Mouse (Mus musculus): Measurements from ENCODE around the gene 4930583I09Rik. TPM values are rescaled to one million over a fixed set of nuclear protein-coding genes. Genes with fewer than 3 reads are reported as not detected.

Gene 4930583I09Rik
- total and polyA plus RNA-seq, 3 experiments: not detected

DNA sequence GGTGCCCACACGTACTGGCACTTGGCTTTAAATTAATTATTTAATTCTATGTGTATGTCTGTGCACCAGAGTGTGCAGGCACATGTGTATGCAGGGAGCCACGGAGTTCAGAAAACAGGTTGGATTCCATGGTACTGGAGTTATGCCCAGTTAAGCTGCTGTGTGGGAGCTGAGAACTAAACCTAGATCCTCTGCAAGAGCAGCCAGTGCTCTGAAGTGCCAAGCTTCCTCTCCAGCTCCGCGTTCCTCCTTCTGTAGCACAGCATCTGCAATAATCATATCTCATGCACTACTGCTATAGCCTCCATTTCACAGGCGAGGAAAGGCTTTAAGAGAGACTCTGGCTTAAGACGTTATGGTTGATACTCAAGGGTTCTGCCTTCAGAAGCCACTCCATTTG lies 22.3 kb downstream of the 4930583I09Rik start:
- Histone ChIP-seq H3K79me2 (replicated peaks; ENCODE audit: control insufficient read depth, insufficient read depth, low read length) (no peaks in the 10 kb centered on the region), H3K4me3 (no peak overlapping the region), H3K27me3 (ENCODE audit: control insufficient read depth, insufficient read depth, low read length) (no peaks in the 10 kb centered on the region), H3K36me3 (ENCODE audit: control insufficient read depth, insufficient read depth, low read length) (no peaks in the 10 kb centered on the region), H3K4me1 (ENCODE audit: control insufficient read depth, insufficient read depth, low read length) (no peaks in the 10 kb centered on the region), H3K9ac (ENCODE audit: low read depth, low read length) (no peak overlapping the region), H3K27ac (no peak overlapping the region)
- intact Hi-C loops (cut with DNase I): no loop called here
- no peak for DNase-seq
- no peak for TF ChIP-seq CTCF (IDR thresholded peaks at IDR 0.05)
- TF ChIP-seq POLR2A (IDR thresholded peaks at IDR 0.05; ENCODE audit: insufficient read depth, low read depth, low read length): no peak
- TF ChIP-seq EP300 (IDR thresholded peaks at IDR 0.05; ENCODE audit: insufficient read depth, low read depth, low read length): no peak
- 81% methylated on average over 6 of the region's 6 CpGs for WGBS

DNA sequence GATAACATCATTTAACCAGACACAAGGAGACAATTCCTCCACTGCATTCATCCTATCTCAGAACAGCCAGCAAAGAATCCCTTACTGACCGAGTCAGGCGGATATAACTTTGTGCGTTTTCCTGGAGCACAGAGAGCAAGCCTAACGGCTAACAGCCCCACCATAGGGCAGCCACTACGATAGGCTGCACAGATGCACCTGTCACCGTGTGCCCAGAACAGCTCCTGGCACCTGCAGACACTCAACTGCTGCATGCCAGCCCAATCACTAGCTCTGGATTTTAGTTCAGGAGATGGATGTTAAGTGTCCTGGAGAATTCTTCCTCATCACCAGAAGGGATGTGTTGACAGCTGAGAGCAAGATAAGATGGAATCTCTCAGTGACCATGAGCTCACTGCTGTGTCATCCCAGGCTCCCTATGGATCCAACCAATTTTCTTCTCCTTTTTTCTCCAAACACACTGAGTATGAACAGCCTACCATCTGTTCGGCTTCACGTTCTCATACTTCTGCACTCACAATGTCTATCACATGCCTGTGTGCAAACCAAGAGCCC lies 29.8 kb downstream of the 4930583I09Rik start:
- Histone ChIP-seq H3K4me1 (ENCODE audit: control insufficient read depth, insufficient read depth, low read length) (no peaks in the 10 kb centered on the region), H3K79me2 (replicated peaks; ENCODE audit: control insufficient read depth, insufficient read depth, low read length) (no peaks in the 10 kb centered on the region), H3K9ac (ENCODE audit: low read depth, low read length) (no peak overlapping the region), H3K4me3 (no peak overlapping the region), H3K27ac (no peak overlapping the region), H3K27me3 (ENCODE audit: control insufficient read depth, insufficient read depth, low read length) (no peaks in the 10 kb centered on the region), H3K36me3 (ENCODE audit: control insufficient read depth, insufficient read depth, low read length) (no peaks in the 10 kb centered on the region)
- 51% methylated on average over 8 of the region's 8 CpGs for WGBS
- intact Hi-C loops (cut with DNase I): no loop called here
- TF ChIP-seq CTCF (IDR thresholded peaks at IDR 0.05) (no peak), EP300 (IDR thresholded peaks at IDR 0.05; ENCODE audit: insufficient read depth, low read depth, low read length) (no peak), POLR2A (IDR thresholded peaks at IDR 0.05; ENCODE audit: insufficient read depth, low read depth, low read length) (no peak)
- no peak for DNase-seq

DNA sequence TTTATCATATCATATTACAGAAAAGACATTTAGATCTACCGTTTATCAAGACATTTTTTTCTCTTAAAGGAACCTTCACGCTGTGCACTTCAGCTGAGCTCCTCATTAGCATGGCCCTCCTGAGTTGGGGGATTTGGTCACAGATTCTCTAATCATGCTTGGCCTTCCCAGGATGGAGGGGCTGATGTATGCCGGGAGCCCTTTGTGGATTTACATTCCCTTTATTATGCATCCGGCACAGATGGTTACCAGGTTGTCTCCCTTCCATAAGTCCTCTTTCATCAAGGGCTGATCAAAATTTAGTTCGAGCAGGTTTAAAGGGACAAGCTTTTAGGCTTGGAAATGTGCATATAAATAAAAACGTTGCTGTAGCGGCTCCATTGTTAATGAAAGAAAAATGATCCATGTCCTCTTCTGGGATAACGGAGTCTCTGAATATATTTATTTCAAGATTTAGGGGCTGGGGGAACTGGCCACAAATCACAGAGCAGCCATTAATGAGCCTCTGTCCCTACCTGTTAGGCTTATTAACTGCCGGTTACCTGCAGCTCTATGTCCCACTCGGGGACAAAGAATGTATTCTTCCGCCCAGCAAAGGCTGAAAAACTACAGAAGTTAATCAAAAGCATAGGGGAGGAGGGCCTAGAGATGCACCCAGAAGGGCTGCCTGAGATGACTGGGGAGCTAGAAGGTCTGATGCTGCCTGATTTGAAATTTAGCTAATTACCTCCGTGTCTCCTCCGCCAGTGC lies 31.3 kb downstream of the 4930583I09Rik start:
- intact Hi-C loops (cut with DNase I): no loop called here
- Histone ChIP-seq H3K4me1 (ENCODE audit: control insufficient read depth, insufficient read depth, low read length) (no peaks in the 10 kb centered on the region), H3K27me3 (ENCODE audit: control insufficient read depth, insufficient read depth, low read length) (no peaks in the 10 kb centered on the region), H3K4me3 (no peak overlapping the region), H3K36me3 (ENCODE audit: control insufficient read depth, insufficient read depth, low read length) (no peaks in the 10 kb centered on the region), H3K27ac (no peak overlapping the region), H3K9ac (ENCODE audit: low read depth, low read length) (no peak overlapping the region), H3K79me2 (replicated peaks; ENCODE audit: control insufficient read depth, insufficient read depth, low read length) (no peaks in the 10 kb centered on the region)
- 82% methylated on average over 13 of the region's 13 CpGs for WGBS
- no peak for DNase-seq
- TF ChIP-seq CTCF (IDR thresholded peaks at IDR 0.05): no peak
- no peak for TF ChIP-seq EP300 (IDR thresholded peaks at IDR 0.05; ENCODE audit: insufficient read depth, low read depth, low read length)
- no peak for TF ChIP-seq POLR2A (IDR thresholded peaks at IDR 0.05; ENCODE audit: insufficient read depth, low read depth, low read length)

DNA sequence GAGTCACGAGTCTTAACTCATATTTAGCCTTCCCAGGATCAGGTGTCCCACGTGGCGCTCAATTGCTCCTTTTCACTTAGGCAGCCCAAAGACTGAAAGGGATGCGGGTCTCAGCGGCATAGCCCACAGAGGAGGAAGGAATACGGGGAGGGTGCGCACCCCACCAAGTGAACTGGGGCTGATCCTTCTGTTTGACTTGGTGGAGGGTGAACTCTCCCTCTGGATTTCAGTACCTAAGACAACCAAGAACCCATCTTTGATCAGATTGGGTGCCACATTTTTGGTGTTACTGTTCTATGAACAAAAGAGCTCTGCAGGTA lies 33.0 kb downstream of the 4930583I09Rik start:
- no peak overlapping the region for H3K4me3 ChIP-seq
- no peak overlapping the region for H3K27ac ChIP-seq
- no peaks in the 10 kb centered on the region for H3K36me3 ChIP-seq (ENCODE audit: control insufficient read depth, insufficient read depth, low read length)
- 71% methylated on average over 7 of the region's 7 CpGs for WGBS
- intact Hi-C loops (cut with DNase I): no loop called here
- H3K27me3 ChIP-seq (ENCODE audit: control insufficient read depth, insufficient read depth, low read length): no peaks in the 10 kb centered on the region
- no peak overlapping the region for H3K9ac ChIP-seq (ENCODE audit: low read depth, low read length)
- TF ChIP-seq POLR2A (IDR thresholded peaks at IDR 0.05; ENCODE audit: insufficient read depth, low read depth, low read length) (no peak), EP300 (IDR thresholded peaks at IDR 0.05; ENCODE audit: insufficient read depth, low read depth, low read length) (no peak), CTCF (IDR thresholded peaks at IDR 0.05) (no peak)
- no peaks in the 10 kb centered on the region for H3K4me1 ChIP-seq (ENCODE audit: control insufficient read depth, insufficient read depth, low read length)
- no peak for DNase-seq
- H3K79me2 ChIP-seq (replicated peaks; ENCODE audit: control insufficient read depth, insufficient read depth, low read length): no peaks in the 10 kb centered on the region

DNA sequence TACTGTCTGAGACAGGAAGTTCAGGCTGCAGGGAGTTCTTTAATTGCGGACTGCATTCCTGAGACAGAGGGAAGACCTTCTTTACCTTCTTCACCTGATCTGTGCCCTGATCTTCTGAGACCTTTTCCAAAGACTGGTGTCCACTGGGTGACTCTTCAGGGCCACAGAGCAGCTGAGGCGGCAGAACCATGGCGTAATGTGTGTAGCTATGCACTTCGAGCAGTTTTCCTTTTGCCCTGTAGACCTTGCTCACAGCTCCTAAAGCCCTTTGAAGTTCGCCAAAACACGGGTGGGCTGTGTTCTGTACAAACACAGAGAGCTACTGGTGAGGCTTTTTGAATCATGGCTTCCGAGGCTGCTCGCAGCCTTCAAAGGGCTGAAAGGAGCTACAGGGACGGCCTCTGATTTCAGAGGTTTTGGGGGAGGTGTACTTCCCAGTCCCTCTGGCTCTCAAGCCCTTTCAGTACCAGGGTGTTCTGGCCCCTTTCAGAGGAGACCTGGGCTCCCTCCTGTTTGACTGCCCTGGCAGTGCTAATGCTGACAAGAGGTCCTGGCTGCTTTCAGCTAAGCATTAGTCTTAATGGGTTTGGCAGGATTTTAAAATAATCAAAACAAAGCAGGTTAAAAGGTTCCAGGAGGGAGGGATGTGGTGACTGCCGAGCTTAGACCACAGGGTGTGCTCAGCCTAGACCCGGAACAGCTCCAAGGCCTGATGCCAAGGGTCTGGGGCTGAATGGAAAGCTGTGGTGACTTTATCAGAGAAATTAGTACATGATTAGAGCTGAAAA lies 33.5 kb downstream of the 4930583I09Rik start:
- no peak overlapping the region for H3K4me3 ChIP-seq
- DNase-seq: no peak
- H3K27me3 ChIP-seq (ENCODE audit: control insufficient read depth, insufficient read depth, low read length): no peaks in the 10 kb centered on the region
- H3K9ac ChIP-seq (ENCODE audit: low read depth, low read length): no peak overlapping the region
- no peak overlapping the region for H3K27ac ChIP-seq
- TF ChIP-seq POLR2A (IDR thresholded peaks at IDR 0.05; ENCODE audit: insufficient read depth, low read depth, low read length): no peak
- no peak for TF ChIP-seq EP300 (IDR thresholded peaks at IDR 0.05; ENCODE audit: insufficient read depth, low read depth, low read length)
- TF ChIP-seq CTCF (IDR thresholded peaks at IDR 0.05): no peak
- 57% methylated on average over 11 of the region's 11 CpGs for WGBS
- intact Hi-C loops (cut with DNase I): no loop called here
- H3K79me2 ChIP-seq (replicated peaks; ENCODE audit: control insufficient read depth, insufficient read depth, low read length): no peaks in the 10 kb centered on the region
- no peaks in the 10 kb centered on the region for H3K36me3 ChIP-seq (ENCODE audit: control insufficient read depth, insufficient read depth, low read length)
- no peaks in the 10 kb centered on the region for H3K4me1 ChIP-seq (ENCODE audit: control insufficient read depth, insufficient read depth, low read length)

DNA sequence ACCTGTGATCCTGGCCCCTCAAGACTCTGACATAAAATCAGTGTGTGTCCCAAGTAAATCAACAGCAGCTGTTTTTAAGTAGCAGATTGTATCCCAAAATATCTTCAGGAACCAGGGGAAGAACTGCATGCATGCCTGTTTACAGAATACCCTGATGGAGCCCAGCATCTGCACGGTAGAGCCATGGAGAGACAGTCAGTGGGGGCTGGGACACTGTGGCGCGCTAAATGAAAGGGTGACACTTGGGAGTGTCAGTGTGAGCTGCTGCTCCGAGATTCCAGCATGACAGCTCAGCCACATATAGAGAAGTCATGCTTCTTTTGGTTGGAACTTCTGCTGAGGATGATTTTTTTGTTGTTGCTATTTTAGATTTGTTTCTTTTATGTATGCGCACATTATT lies 43.2 kb downstream of the 4930583I09Rik start:
- no peaks in the 10 kb centered on the region for H3K36me3 ChIP-seq (ENCODE audit: control insufficient read depth, insufficient read depth, low read length)
- no peaks in the 10 kb centered on the region for H3K27me3 ChIP-seq (ENCODE audit: control insufficient read depth, insufficient read depth, low read length)
- no peak overlapping the region for H3K9ac ChIP-seq (ENCODE audit: low read depth, low read length)
- WGBS: 53% methylated on average over 5 of the region's 5 CpGs
- TF ChIP-seq CTCF (IDR thresholded peaks at IDR 0.05) (no peak), POLR2A (IDR thresholded peaks at IDR 0.05; ENCODE audit: insufficient read depth, low read depth, low read length) (no peak), EP300 (IDR thresholded peaks at IDR 0.05; ENCODE audit: insufficient read depth, low read depth, low read length) (no peak)
- intact Hi-C loops (cut with DNase I): no loop called here
- no peaks in the 10 kb centered on the region for H3K4me1 ChIP-seq (ENCODE audit: control insufficient read depth, insufficient read depth, low read length)
- H3K27ac ChIP-seq: no peak overlapping the region
- DNase-seq: no peak
- no peaks in the 10 kb centered on the region for H3K79me2 ChIP-seq (replicated peaks; ENCODE audit: control insufficient read depth, insufficient read depth, low read length)
- no peak overlapping the region for H3K4me3 ChIP-seq
